Comparison of ENCODE assay signal across 15 mouse cellular contexts in the genomic region with DNA sequence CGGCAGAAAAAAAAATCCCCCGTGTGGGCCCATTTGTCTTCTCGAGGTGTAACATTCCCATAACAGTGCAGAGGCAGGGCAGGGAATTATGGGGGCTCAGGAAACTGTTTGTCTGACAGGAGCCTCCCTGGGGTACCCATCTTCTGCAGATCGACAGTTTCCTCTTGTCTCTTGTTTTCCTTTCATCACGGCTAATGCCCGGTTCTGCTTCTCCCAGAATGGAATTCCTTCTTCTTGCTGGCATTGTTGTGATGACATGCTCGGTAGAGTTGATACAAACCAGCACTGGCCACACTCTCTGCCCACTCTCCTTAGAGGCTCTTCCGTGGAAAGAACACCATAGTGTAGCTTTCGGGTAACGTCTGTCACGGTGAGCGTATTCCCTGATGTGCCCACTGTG. TPM values are rescaled to one million over a fixed set of nuclear protein-coding genes. Genes with fewer than 3 reads are reported as not detected.
DNase-seq lines count a peak whose midpoint lies in the region; ATAC-seq lines count a peak whose summit lies in the region.
"Had no signal": no experiment of that assay in that cellular context is flagged by ENCODE, and none has a peak within 500 bp of the region (broad histone marks: within the 10 kb centered on the region; RNA-seq: fewer than 3 reads in every experiment).

No protein-coding gene starts in this region.

- peak overlapping the region; percentile 64; the same call in 1 of the 2 replicates for H3K27ac ChIP-seq in heart, embryonic 13.5 days (replicated peaks)
- peak overlapping the region; percentile 9; the same call in 1 of the 2 replicates for H3K27ac ChIP-seq in neural tube, embryonic 12.5 days
- peak overlapping the region; percentile 57 for H3K27ac ChIP-seq in midbrain, embryonic 11.5 days (ENCODE audit: low read depth, low read length)
- H3K27ac ChIP-seq: liver, embryonic 12.5 days; lung, embryonic 15.5 days had no signal

- 23% methylated on average over 12 of the region's 12 CpGs for WGBS in heart, embryonic 13.5 days
- WGBS in neural tube, embryonic 12.5 days = 50% methylated on average over 12 of the region's 12 CpGs
- 40% methylated on average over 12 of the region's 12 CpGs for WGBS in midbrain, embryonic 11.5 days

- DNase-seq in heart, postnatal 25 days (ENCODE audit: low spot score) = no peak
- DNase-seq in neural tube, embryonic 10.5 days (ENCODE audit: extremely low spot score, low spot score) = no peak
- peak; percentile 86 for DNase-seq in midbrain, embryonic 11.5 days (ENCODE audit: low spot score, missing footprints)
- DNase-seq in cerebellum, postnatal 14 days = no peak
- DNase-seq in gastrocnemius, postnatal 14 days = no peak
- DNase-seq: adrenal gland, adult 8-10 months; cerebellum, adult 8-10 months; kidney, adult 9 months; layer of hippocampus, postnatal 36 days had no signal

- no peak overlapping the region for H3K4me3 ChIP-seq in heart, embryonic 13.5 days
- H3K4me3 ChIP-seq in neural tube, embryonic 12.5 days = no peak overlapping the region
- H3K4me3 ChIP-seq in midbrain, embryonic 11.5 days (ENCODE audit: low read depth, low read length) = no peak overlapping the region
- H3K4me3 ChIP-seq: limb, embryonic 10.5 days; liver, embryonic 12.5 days; lung, embryonic 15.5 days had no signal

- intact Hi-C loops in heart, postnatal 25 days (cut with DNase I) = no loop called here
- intact Hi-C loops in gastrocnemius, postnatal 14 days (cut with DNase I; ENCODE audit: low total_unique reads) = loop anchor here (5.0 kb wide), 1 partner anchor 187 kb away; no protein-coding TSS in a partner anchor

- H3K4me1 ChIP-seq in heart, embryonic 13.5 days = peaks cover 51% of the 10 kb centered on the region
- H3K4me1 ChIP-seq in neural tube, embryonic 12.5 days = peaks cover 23% of the 10 kb centered on the region
- peaks cover 21% of the 10 kb centered on the region for H3K4me1 ChIP-seq in midbrain, embryonic 11.5 days (ENCODE audit: control insufficient read depth, insufficient read depth, low read length)
- H3K4me1 ChIP-seq: liver, embryonic 12.5 days had no signal

- no peaks in the 10 kb centered on the region for H3K36me3 ChIP-seq in heart, embryonic 13.5 days
- no peaks in the 10 kb centered on the region for H3K36me3 ChIP-seq in neural tube, embryonic 12.5 days
- no peaks in the 10 kb centered on the region for H3K36me3 ChIP-seq in midbrain, embryonic 11.5 days (ENCODE audit: control insufficient read depth, insufficient read depth, low read length)
- H3K36me3 ChIP-seq: G1E; limb, embryonic 10.5 days; liver, embryonic 12.5 days; lung, embryonic 15.5 days had no signal

- no peaks in the 10 kb centered on the region for H3K9me3 ChIP-seq in heart, embryonic 13.5 days
- no peaks in the 10 kb centered on the region for H3K9me3 ChIP-seq in neural tube, embryonic 12.5 days
- no peaks in the 10 kb centered on the region for H3K9me3 ChIP-seq in midbrain, embryonic 11.5 days (ENCODE audit: control insufficient read depth, low read length)
- H3K9me3 ChIP-seq: G1E; limb, embryonic 10.5 days; liver, embryonic 12.5 days; lung, embryonic 15.5 days had no signal

- no peaks in the 10 kb centered on the region for H3K27me3 ChIP-seq in heart, embryonic 13.5 days (replicated peaks)
- no peaks in the 10 kb centered on the region for H3K27me3 ChIP-seq in neural tube, embryonic 12.5 days (replicated peaks)
- no peaks in the 10 kb centered on the region for H3K27me3 ChIP-seq in midbrain, embryonic 11.5 days (ENCODE audit: control insufficient read depth, insufficient read depth, low read length)
- H3K27me3 ChIP-seq: liver, embryonic 12.5 days; lung, embryonic 15.5 days had no signal

- peak overlapping the region; percentile 34 for H3K4me2 ChIP-seq in heart, embryonic 13.5 days
- no peak overlapping the region for H3K4me2 ChIP-seq in neural tube, embryonic 12.5 days (replicated peaks)
- H3K4me2 ChIP-seq in midbrain, embryonic 11.5 days = no peak overlapping the region
- H3K4me2 ChIP-seq: liver, embryonic 12.5 days; lung, embryonic 15.5 days had no signal

- ATAC-seq in heart, embryonic 13.5 days (ENCODE audit: extremely low read depth, insufficient number of reproducible peaks, low FRiP score, low TSS enrichment) = no peak
- no peak for ATAC-seq in neural tube, embryonic 12.5 days (ENCODE audit: low FRiP score, low read depth)
- no peak for ATAC-seq in midbrain, embryonic 11.5 days (ENCODE audit: low FRiP score)
- ATAC-seq: liver, embryonic 12.5 days had no signal

- 0 out of 2 replicates have a peak overlapping the region, but pooled peaks have one; percentile 19 for H3K9ac ChIP-seq in heart, embryonic 13.5 days
- no peak overlapping the region for H3K9ac ChIP-seq in neural tube, embryonic 12.5 days
- no peak overlapping the region for H3K9ac ChIP-seq in midbrain, embryonic 11.5 days (ENCODE audit: low read length)
- H3K9ac ChIP-seq: liver, embryonic 12.5 days; lung, embryonic 15.5 days had no signal

RNA-seq across cellular contexts. Expression of a gene that starts 19.9 kb away (rescaled TPM):
- 7.5 and 8.3 TPM in 2 replicates for polyA plus RNA-seq in heart, embryonic 13.5 days (2015; fragmentation: Nextera tagmentation; extraction: Ambion mirVana)
- total RNA-seq in heart, postnatal 25 days (2021) = under 1 TPM; 0.39 to 0.62 TPM
- 16.7 and 18.6 TPM in 2 replicates for polyA plus RNA-seq in neural tube, embryonic 12.5 days (2016; fragmentation: Nextera tagmentation; extraction: Ambion mirVana)
- polyA plus RNA-seq in midbrain, embryonic 11.5 days (2014; fragmentation: Nextera tagmentation; extraction: Ambion mirVana) = 17.1 and 20.1 TPM in 2 replicates
- total RNA-seq in gastrocnemius, postnatal 14 days (2021) = under 1 TPM; 0.18 to 0.33 TPM
- total RNA-seq: G1E had no signal
- polyA plus RNA-seq: G1E had no signal

Comparison
In these comparisons a context has a peak if more than half of its experiments do, and no peak if none do; other contexts are left out.
1. H3K27ac ChIP-seq: peak in every context shown above with its lines; median percentile 64 in heart, embryonic 13.5 days; 57 in midbrain, embryonic 11.5 days; 9 in neural tube, embryonic 12.5 days.